Mouse (Mus musculus) embryonic facial prominence, embryonic 14.5 days (tissue): ENCODE measurements at regions not wholly inside any gene's neighbourhood (a gene's known extent, or its start where the extent isn't known, plus 50 kb on each side); places are given as distances from the start of the nearest gene placed in this dataset.
A peak's percentile ranks its signal among the peaks of the same experiment; 100 is the strongest.

Experiments
- ATAC-seq: fragments of 200-750 bp; cut with Nextera tagmentation; 2 replicates; pipeline ENCODE4 v1.8.0; 2017; ENCODE audit warnings: low read depth, moderate number of reproducible peaks, moderate TSS enrichment
- DNase-seq: peaks from one replicate; pipeline ENCODE4 v3.0.0-alpha.2; 2015; ENCODE audit warnings: low spot score
- H3K27ac ChIP-seq: fragments of 300-500 bp; sonication (generic); replicated peaks from 2 replicates; pipeline ENCODE4 v1.5.1; 2014; ENCODE audit warnings: low read depth, mild to moderate bottlenecking, low read length, moderate library complexity
- H3K27me3 ChIP-seq: fragments of 300-500 bp; sonication (generic); replicated peaks from 2 replicates; pipeline ENCODE4 v1.6.1; 2014; ENCODE audit warnings: low read length; ENCODE audit not compliant: control insufficient read depth, insufficient read depth
- H3K36me3 ChIP-seq: fragments of 300-500 bp; sonication (generic); 2 replicates; pipeline ENCODE4 v1.6.1; 2014; ENCODE audit warnings: low read length, mixed read lengths; ENCODE audit not compliant: control insufficient read depth, insufficient read depth
- H3K4me1 ChIP-seq: fragments of 300-500 bp; sonication (generic); 2 replicates; pipeline ENCODE4 v1.6.1; 2014; ENCODE audit warnings: antibody characterized with exemption, low read length; ENCODE audit not compliant: control insufficient read depth, insufficient read depth
- H3K4me2 ChIP-seq: fragments of 300-500 bp; sonication (generic); 2 replicates; pipeline ENCODE4 v1.6.1; 2014; ENCODE audit warnings: low read depth, mild to moderate bottlenecking, low read length, moderate library complexity, mixed read lengths
- H3K4me3 ChIP-seq: fragments of 300-500 bp; sonication (generic); 2 replicates; pipeline ENCODE4 v1.5.1; 2014; ENCODE audit warnings: low read depth, mild to moderate bottlenecking, low read length
- H3K9ac ChIP-seq: fragments of 300-500 bp; sonication (generic); 2 replicates; pipeline ENCODE4 v1.6.1; 2014; ENCODE audit warnings: low read depth, mild to moderate bottlenecking, low read length, moderate library complexity, mixed read lengths
- H3K9me3 ChIP-seq: fragments of 300-500 bp; sonication (generic); 2 replicates; pipeline ENCODE4 v1.6.1; 2016; ENCODE audit warnings: low read length; ENCODE audit not compliant: control insufficient read depth
- WGBS: fragments of 180-500 bp; shearing (Covaris S2); extraction: QIAGEN DNeasy Blood & Tissue Kit; methylation state at CpG from one replicate; pipeline ENCODE4 v1.1.7; 2014; 5-methylcytosine and 5-hydroxymethylcytosine counted together

GRCm38 (mm10) chr6:66478326-66478964 is 56.7 kb upstream of the Mad2l1 start:
- H3K4me3 ChIP-seq, result no peak overlapping the region
- peak; percentile 22; the same call in 1 of the 2 replicates for ATAC-seq
- no peaks in the 10 kb centered on the region for H3K27me3 ChIP-seq
- H3K36me3 ChIP-seq, result no peaks in the 10 kb centered on the region
- 39% methylated on average over 4 of the region's 4 CpGs for WGBS
- H3K4me2 ChIP-seq, result no peak overlapping the region
- H3K9me3 ChIP-seq, result no peaks in the 10 kb centered on the region
- H3K9ac ChIP-seq, result no peak overlapping the region
- H3K4me1 ChIP-seq, result no peaks in the 10 kb centered on the region
- H3K27ac ChIP-seq, result no peak overlapping the region
- peak; percentile 61 for DNase-seq

DNA sequence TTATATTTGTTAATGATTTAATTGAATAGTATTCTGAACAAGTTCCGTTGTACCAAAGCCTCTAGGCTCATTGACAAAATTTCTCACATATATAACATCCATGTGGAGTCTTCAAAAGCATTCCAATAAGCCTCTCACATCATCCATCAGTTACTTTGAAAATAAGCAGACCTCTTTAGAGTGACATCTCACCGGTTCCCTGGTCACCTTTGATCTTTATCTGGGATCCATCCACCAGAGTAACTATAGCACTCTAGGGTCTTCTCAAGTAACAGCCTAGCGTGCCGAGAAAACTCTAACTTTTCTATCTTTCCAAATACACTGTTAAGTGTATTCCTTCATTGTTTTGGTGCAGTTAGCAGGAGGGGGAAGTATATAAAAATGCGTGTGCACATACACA is 55.6 kb upstream of the Mad2l1 start:
- H3K27ac ChIP-seq, result no peak overlapping the region
- DNase-seq (no peak), ATAC-seq (no peak)
- H3K4me2 ChIP-seq, result no peak overlapping the region
- no peaks in the 10 kb centered on the region for H3K9me3 ChIP-seq
- no peaks in the 10 kb centered on the region for H3K27me3 ChIP-seq
- H3K9ac ChIP-seq, result no peak overlapping the region
- no peak overlapping the region for H3K4me3 ChIP-seq
- H3K36me3 ChIP-seq, result no peaks in the 10 kb centered on the region
- H3K4me1 ChIP-seq, result no peaks in the 10 kb centered on the region
- WGBS, result 54% methylated on average over 5 of the region's 5 CpGs

- no peak for ATAC-seq
- H3K9ac ChIP-seq, result no peak overlapping the region
- H3K27me3 ChIP-seq, result no peaks in the 10 kb centered on the region
- H3K9me3 ChIP-seq, result no peaks in the 10 kb centered on the region
- no peak overlapping the region for H3K4me3 ChIP-seq
- no peaks in the 10 kb centered on the region for H3K36me3 ChIP-seq
- H3K4me1 ChIP-seq, result no peaks in the 10 kb centered on the region
- no peak overlapping the region for H3K27ac ChIP-seq
- no peak overlapping the region for H3K4me2 ChIP-seq
- no peak for DNase-seq
- WGBS, result 56% methylated on average over 2 of the region's 2 CpGs
These were observed 55.0 kb upstream of the Mad2l1 start for GRCm38 (mm10) chr6:66480207-66480606.

- no peak overlapping the region for H3K9ac ChIP-seq
- H3K27me3 ChIP-seq, result no peaks in the 10 kb centered on the region
- no peak for ATAC-seq
- no peaks in the 10 kb centered on the region for H3K9me3 ChIP-seq
- no peaks in the 10 kb centered on the region for H3K4me1 ChIP-seq
- H3K4me2 ChIP-seq, result no peak overlapping the region
- no peak overlapping the region for H3K4me3 ChIP-seq
- H3K36me3 ChIP-seq, result no peaks in the 10 kb centered on the region
- DNase-seq, result no peak
- WGBS, result 93% methylated on average over 3 of the region's 3 CpGs
- no peak overlapping the region for H3K27ac ChIP-seq
These were observed 52.4 kb upstream of the Mad2l1 start for GRCm38 (mm10) chr6:66482797-66483196.
